Mouse (Mus musculus) ES-Bruce4 (cell line): ENCODE measurements at regions not wholly inside any gene's neighbourhood (a gene's known extent, or its start where the extent isn't known, plus 50 kb on each side); places are given as distances from the start of the nearest gene placed in this dataset.

Source experiments
- H3K27ac ChIP-seq: 2 replicates; pipeline ENCODE4 v1.5.1; 2012; ENCODE audit warnings: low read length, inconsistent platforms; ENCODE audit not compliant: insufficient read depth
- H3K27me3 ChIP-seq: 2 replicates; pipeline ENCODE4 v1.6.1; 2012; ENCODE audit warnings: mild to moderate bottlenecking, low read length, inconsistent platforms; ENCODE audit not compliant: control insufficient read depth, poor library complexity, insufficient read depth, severe bottlenecking
- H3K36me3 ChIP-seq: 2 replicates; pipeline ENCODE4 v1.6.1; 2012; ENCODE audit warnings: inconsistent platforms, mild to moderate bottlenecking, low read length, moderate library complexity; ENCODE audit not compliant: control insufficient read depth, poor library complexity, insufficient read depth, severe bottlenecking
- H3K4me1 ChIP-seq: one replicate; pipeline ENCODE4 v1.8.1; 2011; ENCODE audit warnings: low read length; ENCODE audit not compliant: control insufficient read depth, insufficient read depth
- H3K4me3 ChIP-seq: 2 replicates; pipeline ENCODE4 v1.5.1; 2011; ENCODE audit warnings: low read depth, mild to moderate bottlenecking, low read length
- H3K9ac ChIP-seq: 2 replicates; pipeline ENCODE4 v1.6.1; 2012; ENCODE audit warnings: low read depth, mild to moderate bottlenecking, inconsistent platforms; ENCODE audit not compliant: poor library complexity, severe bottlenecking
- H3K9me3 ChIP-seq: replicated peaks from 2 replicates; pipeline ENCODE4 v1.6.1; 2012; ENCODE audit warnings: mild to moderate bottlenecking, low read length, inconsistent platforms; ENCODE audit not compliant: control insufficient read depth, poor library complexity, insufficient read depth, severe bottlenecking
- CTCF ChIP-seq: IDR thresholded peaks from one replicate; pipeline ENCODE4 v1.8.1; 2011; ENCODE audit warnings: low read depth, low read length
- EP300 ChIP-seq: IDR thresholded peaks from 2 replicates; pipeline ENCODE4 v1.6.1; 2011; ENCODE audit warnings: low read depth, low read length; ENCODE audit not compliant: insufficient read depth
- POLR2A ChIP-seq: IDR thresholded peaks from one replicate; pipeline ENCODE4 v1.8.1; 2011; ENCODE audit warnings: low read length; ENCODE audit not compliant: insufficient read depth

- H3K4me3 ChIP-seq = no peak overlapping the region
- no peaks in the 10 kb centered on the region for H3K27me3 ChIP-seq
- no peaks in the 10 kb centered on the region for H3K36me3 ChIP-seq
- no peaks in the 10 kb centered on the region for H3K9me3 ChIP-seq
- no peak overlapping the region for H3K27ac ChIP-seq
- H3K4me1 ChIP-seq = no peaks in the 10 kb centered on the region
- H3K9ac ChIP-seq = no peak overlapping the region
- no peak for TF ChIP-seq EP300
- TF ChIP-seq CTCF = no peak
- TF ChIP-seq POLR2A = no peak
Measured at GRCm38 (mm10) chr11:110802013-110802412, 165.8 kb upstream of the Kcnj16 start.

GRCm38 (mm10) chr11:110804079-110804478, 163.8 kb upstream of the Kcnj16 start:
- H3K4me3 ChIP-seq = no peak overlapping the region
- H3K9ac ChIP-seq = no peak overlapping the region
- TF ChIP-seq POLR2A (no peak), EP300 (no peak), CTCF (no peak)
- no peaks in the 10 kb centered on the region for H3K4me1 ChIP-seq
- H3K27ac ChIP-seq = no peak overlapping the region
- H3K9me3 ChIP-seq = no peaks in the 10 kb centered on the region
- H3K27me3 ChIP-seq = no peaks in the 10 kb centered on the region
- H3K36me3 ChIP-seq = no peaks in the 10 kb centered on the region

- Histone ChIP-seq H3K27me3 (no peaks in the 10 kb centered on the region), H3K4me3 (no peak overlapping the region), H3K4me1 (no peaks in the 10 kb centered on the region), H3K9me3 (no peaks in the 10 kb centered on the region), H3K27ac (no peak overlapping the region), H3K36me3 (no peaks in the 10 kb centered on the region), H3K9ac (no peak overlapping the region)
- TF ChIP-seq CTCF = no peak
- no peak for TF ChIP-seq EP300
- TF ChIP-seq POLR2A = no peak
Measured at GRCm38 (mm10) chr11:110813137-110813536, 154.7 kb upstream of the Kcnj16 start.

GRCm38 (mm10) chr11:110814732-110815131, 153.1 kb upstream of the Kcnj16 start:
- no peaks in the 10 kb centered on the region for H3K27me3 ChIP-seq
- TF ChIP-seq POLR2A = no peak
- no peak for TF ChIP-seq EP300
- H3K27ac ChIP-seq = no peak overlapping the region
- no peaks in the 10 kb centered on the region for H3K36me3 ChIP-seq
- no peaks in the 10 kb centered on the region for H3K4me1 ChIP-seq
- H3K9me3 ChIP-seq = no peaks in the 10 kb centered on the region
- H3K9ac ChIP-seq = no peak overlapping the region
- H3K4me3 ChIP-seq = no peak overlapping the region

- Histone ChIP-seq H3K9me3 (no peaks in the 10 kb centered on the region), H3K36me3 (no peaks in the 10 kb centered on the region)
- TF ChIP-seq POLR2A (no peak), CTCF (no peak), EP300 (no peak)
Measured at GRCm38 (mm10) chr11:110815206-110815605, 152.6 kb upstream of the Kcnj16 start.

GRCm38 (mm10) chr11:110828584-110828983, 139.2 kb upstream of the Kcnj16 start:
- Histone ChIP-seq H3K36me3 (no peaks in the 10 kb centered on the region), H3K4me3 (no peak overlapping the region), H3K4me1 (no peaks in the 10 kb centered on the region), H3K9ac (no peak overlapping the region), H3K27ac (no peak overlapping the region), H3K9me3 (no peaks in the 10 kb centered on the region), H3K27me3 (no peaks in the 10 kb centered on the region)
- TF ChIP-seq EP300 = no peak

More at GRCm38 (mm10) chr11:110815206-110815605, 152.6 kb upstream of the Kcnj16 start:
- Histone ChIP-seq H3K27ac (no peak overlapping the region), H3K9ac (no peak overlapping the region), H3K4me3 (no peak overlapping the region), H3K27me3 (no peaks in the 10 kb centered on the region), H3K4me1 (no peaks in the 10 kb centered on the region)
